Mouse (Mus musculus): ENCODE results near the gene Lrp11.
A peak's percentile ranks its signal among the peaks of the same experiment; 100 is the strongest.
"Not testable (repeated sequence)": the region's sequence is repeated elsewhere in the genome, so short reads cannot be mapped to it uniquely, and the experiment has no call there.

The Lrp11 gene

DNA sequence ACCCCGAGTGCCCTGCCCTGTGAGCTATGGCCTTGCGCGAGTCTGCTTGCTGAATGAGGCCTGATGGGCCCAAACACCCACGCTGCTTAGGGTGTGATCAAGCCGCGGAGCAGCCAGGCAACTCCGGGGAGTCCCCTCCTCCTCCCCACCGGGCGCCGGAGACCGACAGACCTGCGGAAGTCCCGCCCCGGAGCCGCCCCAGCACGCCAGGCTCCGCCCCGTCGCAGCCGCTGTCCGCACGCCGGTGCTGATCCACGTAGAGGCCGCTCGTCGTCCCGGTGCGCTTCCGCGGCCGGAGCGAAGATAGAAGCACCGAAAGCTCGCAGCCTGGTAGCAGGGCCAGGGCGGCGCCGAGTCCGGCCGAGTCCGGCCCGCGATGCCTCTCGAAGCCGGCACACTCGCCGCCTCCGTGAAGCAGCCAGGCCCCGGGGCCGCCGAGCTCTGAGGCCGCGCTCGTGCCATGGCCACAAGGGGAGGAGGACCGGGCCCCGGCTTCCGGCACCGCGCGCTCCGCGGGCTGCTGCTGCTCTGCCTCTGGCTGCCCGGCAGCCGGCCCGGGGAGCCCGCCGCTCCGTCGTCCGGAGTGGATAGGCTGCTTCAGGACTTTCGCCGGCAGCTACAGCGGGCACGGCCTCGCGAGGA, at the start of gene Lrp11:
Lrp11 (plus strand) TSS at position 209 of the 642 bp plus-strand sequence.
- DNase-seq, result peak; percentile 94

DNA sequence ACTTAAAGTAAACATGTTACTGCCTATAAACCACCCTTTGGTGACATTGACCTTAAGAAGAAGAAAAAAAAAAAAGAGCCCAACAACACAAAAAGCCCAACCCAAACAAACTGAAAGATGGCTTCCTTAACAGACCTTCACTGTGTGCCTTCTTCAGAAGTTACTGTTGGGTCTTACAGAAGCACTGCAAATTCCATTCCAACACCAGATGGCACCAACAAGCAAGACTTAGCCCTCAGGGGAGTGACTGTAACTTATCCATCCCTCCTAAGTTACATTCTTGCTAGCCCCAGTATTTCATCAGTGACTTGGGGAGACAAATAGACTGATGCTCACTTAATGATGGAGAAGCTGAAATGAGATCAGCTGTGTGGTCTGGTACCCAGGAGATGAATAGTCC, 11.6 kb upstream of the Lrp11 start:
- DNase-seq, result peak; percentile 23

DNA sequence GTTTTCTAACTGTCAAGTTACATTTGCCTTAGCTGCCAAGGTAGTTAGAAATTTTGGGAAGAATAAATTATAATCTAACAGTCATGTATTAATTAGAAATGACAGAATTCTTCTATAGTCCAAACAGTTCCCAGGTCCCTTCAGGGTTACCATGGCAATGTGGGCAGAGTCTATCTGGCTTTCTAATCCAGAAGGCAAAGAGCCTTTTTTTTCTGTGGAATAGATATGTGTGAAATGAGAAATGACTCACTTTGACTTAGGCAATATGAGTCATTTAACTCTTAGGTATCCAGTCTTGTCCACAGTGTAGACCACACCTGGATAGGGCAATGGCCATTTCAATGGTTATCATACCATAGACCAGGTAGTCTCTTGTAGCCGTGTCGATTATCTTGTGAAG, 8.2 kb upstream of the Lrp11 start:
- DNase-seq, result no peak

DNA sequence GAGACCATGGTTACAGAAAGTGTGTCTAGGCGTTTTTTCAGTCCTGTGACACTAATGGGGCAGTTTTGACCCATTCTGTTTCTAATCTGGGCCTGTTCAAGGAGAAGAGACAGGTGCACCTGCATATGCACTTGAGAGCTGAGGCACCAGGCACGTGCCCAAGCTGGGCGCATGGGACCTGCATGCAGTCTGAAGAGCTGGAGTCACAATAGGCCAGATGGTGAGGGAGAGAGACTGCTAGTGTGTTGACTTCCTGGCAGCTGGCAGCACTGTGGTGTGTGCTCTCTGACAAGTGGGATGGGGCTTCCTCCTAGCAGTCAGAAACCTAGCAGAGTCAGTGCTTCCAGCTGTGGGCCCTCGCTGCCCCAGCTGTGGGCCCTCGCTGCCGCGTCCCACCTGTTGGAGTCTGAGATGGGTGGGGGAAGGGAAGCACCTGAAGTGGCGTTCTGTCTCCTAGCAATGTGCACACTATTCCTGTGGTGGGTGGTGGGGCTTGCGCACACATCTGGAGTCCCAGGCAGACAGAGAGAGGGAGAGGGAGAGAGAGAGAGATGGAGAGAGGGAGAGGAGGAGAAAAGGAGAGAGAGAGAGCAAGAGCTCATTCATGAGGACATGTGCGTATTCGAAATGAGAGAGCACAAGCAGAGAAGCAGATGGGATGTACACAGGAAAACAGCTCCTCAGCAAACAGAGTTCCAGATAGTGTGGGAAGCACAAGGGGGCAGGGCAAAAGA, 7.3 kb upstream of the Lrp11 start:
- DNase-seq, result no peak

DNA sequence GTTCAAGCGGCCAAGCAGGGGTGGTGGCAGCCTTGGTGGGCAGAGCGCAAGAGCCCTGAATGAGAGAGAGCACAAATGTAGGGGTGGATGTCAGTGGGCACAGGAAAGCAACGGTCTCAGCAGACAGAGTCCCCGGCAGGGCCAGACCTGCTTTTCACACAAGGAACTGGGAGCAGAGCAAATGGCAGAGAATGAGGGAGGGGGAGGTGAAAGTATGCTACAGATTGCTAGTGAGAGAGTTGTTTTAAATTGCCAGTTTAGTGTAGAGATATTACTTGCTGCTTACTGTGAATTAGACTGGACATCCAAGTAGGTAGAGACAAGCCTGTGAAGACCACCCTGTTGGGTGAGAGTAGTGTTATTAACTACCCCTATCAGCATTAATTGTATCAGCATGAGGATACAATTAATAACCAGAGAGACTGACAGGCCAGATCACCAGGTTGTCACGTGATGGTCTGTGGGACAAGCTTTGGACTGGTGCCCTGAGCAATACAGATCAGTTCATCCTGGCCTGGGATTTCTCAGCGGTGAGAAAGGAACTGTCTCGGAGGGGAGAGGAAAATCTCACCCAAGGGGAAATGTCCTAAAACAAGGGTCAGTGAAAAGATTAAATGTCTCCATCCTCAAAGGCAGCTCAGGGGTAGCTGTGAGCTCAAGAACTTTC, 6.6 kb upstream of the Lrp11 start:
- DNase-seq, result no peak

DNA sequence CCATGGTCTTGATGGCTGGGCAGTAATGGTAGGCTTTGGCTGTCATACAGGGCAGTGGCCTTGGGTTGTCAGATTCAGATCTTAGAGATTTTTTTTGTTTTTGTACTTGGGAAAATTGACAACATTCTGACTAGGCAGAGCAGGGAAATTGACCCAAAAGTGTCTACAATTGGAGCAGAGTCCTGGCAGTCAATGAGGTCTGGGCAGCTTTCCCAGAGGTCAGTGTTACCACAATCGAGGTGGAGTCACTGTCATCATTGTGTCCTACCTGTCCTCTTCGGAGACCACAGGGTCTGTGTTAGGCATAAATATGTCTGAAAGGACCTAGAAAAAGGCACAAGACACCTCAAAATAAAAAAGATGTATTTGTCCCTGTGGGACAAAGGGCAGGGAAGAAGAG, 2.8 kb upstream of the Lrp11 start:
- DNase-seq, result no peak

DNA sequence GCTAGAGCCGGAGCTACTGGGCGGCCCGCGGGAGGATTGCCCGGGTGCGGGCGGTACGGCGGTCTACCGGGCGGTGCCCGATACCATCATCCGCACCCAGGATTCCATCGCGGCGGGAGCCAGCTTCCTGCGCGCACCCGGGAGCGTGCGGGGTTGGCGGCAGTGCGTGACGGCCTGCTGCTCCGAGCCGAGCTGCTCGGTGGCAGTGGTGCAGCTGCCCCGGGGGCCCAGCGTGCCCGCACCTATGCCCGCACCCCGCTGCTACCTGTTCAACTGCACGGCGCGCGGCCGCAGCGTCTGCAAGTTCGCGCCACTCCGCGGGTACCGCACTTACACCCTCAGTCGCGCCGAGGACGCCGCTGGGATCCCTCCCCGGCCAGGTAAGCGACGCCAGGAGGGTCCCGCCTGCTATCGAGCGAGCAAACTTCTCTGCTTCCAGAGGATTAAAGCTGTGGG, 662 bp downstream of the Lrp11 start:
- DNase-seq, result no peak

DNA sequence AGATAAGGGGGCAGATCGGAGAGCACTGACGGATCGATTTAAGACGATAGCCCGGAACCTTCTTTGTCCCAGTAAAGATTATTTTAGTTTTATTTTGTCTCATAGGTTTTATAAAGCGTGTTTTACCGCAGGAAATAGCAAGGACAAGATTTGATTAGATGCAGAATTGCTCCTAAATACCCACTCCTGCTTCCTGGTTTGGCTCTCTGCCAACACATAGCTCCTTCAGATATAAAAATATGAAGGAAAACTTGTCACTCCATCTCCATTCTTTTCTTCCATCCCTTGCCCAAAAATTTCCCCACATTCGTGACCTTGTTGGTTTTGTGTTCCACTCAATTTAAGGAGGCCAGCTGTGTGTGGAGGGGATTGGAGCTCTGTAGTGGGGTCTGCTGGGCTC, 1.2 kb downstream of the Lrp11 start:
- DNase-seq, result no peak

DNA sequence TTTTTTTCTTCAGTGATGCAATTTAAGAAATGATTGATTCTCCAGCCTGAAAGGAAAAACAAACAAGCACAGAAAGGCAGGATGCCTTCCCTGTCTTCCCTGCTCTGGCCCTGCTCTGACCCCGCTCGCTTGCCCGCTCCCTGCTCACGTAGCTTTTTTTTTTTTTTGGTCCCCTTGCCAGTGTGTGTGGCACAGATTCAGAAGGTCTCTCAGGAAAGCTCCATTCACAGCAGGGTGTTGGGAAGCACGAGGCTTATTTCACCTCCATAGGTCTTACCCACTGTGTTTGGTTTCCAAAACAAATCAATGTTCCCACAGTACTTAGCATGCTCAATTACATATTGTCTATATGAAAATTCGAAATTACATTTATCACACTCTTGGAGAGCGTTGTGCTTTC, 5.2 kb downstream of the Lrp11 start:
- DNase-seq, result no peak

DNA sequence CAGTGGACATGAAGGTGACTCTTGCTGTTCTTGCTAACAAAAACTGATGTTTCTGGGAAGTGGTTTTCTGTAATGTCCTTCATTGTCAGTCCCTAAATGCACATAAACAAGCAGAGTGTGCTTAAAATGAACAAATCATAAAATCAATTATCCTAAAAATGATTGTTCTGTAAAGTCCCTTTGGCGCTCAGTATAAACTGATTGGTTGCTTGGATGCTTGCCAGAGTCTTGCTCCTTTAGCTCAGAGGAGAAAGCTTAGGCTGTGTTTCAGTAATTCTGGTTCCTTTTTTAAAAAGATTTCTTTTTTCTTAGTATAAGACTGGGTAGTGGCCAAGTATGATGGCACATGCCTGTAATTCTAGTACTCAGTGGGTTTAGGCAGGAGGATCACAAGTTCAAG, 6.7 kb downstream of the Lrp11 start:
- DNase-seq, result no peak

DNA sequence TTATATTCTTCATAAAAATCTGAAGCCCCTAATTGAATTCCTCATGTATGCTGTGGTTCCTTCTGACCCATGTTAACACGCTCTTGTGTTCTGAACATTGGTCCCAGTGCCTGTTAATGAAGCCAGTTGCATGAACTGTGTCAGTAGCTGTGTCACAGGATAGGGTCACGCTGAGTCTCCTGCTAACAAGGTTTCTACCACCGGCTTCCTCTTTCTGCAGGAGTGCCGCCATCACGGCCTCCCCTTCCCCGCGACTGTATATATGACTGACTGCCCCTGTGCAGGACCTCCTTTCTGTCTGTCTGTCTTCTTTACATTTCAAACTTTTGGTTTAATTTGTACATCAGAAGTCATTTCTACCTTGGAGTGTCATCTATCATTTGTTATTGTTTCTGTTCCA, 8.6 kb downstream of the Lrp11 start:
- DNase-seq, result no peak

DNA sequence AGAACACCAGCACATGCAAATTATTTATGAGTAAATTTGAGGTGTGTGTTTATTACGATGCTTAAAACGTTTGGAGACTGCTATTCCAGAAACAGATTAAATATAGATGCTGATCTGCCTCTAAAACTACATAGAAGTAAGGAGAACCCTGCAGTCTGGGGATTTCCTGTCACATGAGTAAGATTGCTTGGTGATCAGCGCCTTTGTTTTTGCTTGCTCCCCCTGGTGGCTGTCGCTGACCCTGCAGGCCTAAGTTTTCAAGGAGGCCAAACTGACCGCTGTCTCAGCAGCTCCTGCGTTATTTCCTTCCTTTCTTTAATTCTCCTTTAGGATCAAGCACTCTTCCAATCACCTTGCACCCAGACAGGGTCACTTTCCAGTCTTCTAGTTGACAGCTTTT, 11.0 kb downstream of the Lrp11 start:
- peak; percentile 80 for DNase-seq

DNA sequence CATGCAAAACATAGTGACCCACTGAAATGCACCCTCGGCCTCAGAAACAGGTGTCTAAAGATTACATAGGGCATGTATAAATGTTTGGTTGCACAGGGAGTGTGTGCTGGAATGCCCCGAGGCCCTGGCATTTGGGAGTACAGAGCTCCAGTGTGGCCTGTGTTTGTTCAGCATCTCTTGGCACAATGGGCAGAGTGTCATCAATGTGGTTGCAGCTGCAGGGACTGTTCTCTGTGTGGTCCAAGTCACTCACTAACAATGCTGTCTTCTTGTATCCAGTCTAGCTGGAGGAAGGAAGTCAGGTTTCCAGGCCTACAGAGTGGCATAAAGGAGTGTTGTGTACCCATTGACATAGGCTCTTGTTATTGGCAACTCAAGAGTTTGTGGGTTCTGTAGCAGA, 15.6 kb downstream of the Lrp11 start:
- no peak for DNase-seq

DNA sequence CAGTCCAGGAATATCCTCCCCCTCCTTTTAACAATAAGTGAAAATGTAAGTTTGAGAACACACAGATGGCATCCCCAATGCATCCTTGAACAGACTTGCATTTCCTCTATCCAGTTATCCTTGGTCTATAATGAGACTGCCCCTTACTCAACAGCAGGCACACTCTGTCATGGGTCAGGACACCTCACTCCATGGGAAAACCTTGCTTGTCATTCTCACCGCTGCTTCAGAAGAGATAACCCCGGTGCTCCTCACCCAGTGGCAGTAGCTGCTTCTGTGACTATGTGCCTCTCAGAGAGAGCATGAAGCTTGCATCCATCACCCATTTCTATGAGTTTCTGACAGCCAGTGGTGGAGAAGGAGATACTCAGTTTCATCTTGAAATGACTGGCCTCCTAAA, 16.8 kb downstream of the Lrp11 start:
- DNase-seq, result no peak

DNA sequence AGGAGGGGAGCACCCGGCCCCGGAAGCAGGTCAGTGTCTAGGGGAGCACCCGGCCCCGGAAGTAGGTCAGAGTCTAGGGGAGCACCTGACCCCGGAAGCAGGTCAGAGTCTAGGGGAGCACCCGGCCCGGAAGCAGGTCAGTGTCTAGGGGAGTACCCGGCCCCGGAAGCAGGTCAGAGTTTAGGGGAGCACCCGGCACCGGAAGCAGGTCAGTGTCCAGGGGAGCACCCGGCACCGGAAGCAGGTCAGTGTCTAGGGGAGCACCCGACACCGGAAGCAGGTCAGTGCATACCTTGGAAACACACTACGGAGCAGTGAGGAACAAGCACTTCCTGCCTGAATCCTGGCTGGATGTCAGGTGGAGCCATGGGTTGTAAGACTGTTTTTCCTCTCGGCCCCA, 19.0 kb downstream of the Lrp11 start:
- DNase-seq, result no peak

DNA sequence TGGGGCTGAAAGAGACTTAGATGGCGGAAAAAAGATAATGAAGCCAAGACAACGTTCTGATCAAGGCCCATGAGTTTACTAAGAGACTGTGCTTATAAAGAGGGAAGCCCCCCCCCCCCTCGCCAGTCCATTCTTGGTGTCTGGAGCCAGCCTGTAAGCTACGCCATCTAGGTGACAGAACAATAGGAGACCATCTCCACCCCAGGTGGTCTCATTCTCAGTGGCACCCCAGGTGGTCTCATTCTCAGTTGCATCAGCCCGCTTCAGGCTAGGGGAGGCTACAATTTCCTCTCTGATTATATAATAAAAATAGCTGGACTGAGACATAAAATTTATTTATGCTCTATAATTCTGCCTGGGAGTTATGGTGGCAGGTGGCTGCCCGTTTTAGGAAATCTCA, 22.0 kb downstream of the Lrp11 start:
- no peak for DNase-seq

DNA sequence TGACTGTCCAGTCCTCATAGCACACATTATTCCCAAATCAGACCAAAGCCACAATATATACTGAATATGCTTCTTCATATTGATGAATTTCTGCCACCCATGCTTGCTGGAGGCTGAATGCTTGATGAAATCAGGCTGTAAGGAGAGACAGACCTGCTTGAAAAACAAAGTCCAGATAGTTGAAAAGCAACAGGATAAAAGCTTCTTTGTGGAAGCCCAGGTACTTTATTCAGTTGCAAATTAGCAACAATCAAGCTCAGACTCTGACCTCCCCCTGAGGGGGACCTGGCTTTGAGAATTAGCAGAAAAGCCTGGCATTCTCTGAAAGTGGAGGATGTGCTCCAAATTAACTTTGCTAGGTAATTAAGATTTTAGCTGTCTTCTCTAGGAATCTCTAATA, 22.6 kb downstream of the Lrp11 start:
- not testable (repeated sequence) for DNase-seq

DNA sequence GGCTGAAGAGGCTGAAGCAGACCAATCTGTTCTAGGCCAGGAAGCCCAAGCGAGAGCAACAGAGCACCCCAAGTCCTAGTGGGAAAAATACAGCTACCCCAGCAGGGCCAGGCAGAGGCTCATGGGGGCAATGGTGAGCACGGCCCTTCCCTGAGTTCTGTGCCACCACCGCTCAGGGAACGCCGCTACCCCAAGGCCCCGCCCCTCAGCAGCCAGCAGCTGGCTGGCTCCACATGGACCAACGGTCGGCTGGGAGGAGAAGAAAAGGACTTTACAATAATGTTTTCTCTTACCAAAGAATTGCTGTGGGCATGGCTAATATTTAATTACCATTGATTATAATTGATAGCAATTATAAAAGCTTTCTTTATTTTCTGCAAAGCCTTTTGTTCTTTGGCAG, 25.2 kb downstream of the Lrp11 start:
- DNase-seq, result no peak

DNA sequence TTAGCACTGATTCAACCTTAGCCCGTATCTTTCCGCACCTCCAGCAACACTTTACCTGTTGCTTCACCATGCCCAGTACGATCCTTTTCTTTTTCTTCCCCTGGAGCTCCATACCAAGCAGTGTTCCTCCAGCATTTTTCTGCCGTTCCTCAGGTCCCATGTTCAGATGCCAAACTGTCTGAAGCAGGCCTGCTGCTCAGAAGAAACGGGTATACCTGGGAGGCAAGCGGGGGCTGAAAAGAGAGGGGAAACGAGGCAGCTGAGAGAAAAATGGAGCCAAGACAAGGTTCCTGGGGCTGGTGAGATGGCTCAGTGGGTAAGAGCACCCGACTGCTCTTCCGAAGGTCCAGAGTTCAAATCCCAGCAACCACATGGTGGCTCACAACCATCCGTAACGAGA, 27.5 kb downstream of the Lrp11 start:
- not testable (repeated sequence) for DNase-seq

DNA sequence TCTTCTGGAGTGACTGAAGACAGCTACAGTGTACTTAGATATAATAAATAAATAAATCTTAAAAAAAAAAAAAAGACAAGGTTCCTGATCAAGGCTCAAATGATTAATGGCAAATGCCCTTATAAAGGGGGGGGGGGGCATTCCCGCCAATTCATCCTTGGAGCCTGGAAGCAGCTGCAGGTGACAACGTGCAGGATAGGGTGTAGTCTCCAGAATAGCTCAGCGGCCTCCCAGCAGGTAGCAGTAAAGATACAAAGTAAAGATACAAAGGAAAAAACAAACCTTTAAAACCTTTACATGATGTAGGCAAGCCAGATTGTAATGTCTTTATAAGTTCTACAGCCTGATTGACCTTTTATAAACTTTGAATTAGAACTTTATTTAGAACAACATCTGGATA, 28.0 kb downstream of the Lrp11 start:
- not testable (repeated sequence) for DNase-seq

DNA sequence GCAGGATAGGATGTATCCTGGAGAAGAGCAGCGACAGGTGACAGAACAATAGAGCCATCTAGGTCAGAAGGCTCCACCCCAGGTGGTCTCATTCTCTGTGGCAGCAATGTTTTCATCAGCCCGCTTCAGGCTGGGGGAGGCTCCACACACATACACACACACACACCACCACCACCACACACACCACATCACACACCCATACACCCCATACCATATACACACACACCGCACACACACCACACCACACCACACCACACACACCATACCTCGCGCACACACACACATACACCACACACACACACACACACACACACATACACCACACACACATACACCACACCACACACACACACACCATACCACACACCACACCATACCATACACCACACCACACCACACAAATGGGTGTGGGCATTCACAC, 30.2 kb downstream of the Lrp11 start:
- no peak for DNase-seq

DNA sequence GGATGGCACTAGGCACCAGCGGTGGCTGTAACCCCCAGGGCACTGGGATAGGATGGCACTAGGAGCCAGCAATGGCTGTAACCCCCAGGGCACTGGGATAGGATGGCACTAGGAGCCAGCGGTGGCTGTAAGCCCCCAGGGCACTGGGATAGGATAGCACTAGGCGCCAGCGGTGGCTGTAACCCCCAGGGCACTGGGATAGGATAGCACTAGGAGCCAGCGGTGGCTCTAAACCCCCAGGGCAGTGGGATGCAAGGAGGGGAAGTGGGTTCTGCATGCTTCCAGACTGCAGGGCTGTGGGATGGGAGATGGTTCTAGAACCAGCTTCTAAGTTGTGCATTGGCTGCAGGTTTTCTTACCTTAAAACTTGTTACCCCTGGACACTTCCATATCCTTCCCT, 31.1 kb downstream of the Lrp11 start:
- DNase-seq, result no peak

DNA sequence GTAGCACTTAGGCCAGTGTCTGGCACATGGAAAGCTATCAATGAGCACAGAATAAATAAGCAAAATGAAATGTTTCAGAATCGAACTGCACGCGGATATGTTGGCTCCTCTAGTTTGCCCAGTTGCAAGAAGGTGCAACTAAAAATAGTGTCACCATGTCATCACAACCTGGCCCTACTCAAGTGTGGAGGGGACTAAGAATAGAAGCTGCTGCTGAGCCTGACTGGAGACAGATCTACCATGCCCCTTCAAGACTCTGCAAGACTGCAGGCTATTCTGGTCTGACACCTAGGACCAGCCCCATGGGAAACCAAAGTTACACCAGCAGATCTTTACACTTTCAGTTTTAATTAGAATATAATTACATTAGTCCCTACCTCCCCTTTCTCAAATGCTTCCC, 32.8 kb downstream of the Lrp11 start:
- no peak for DNase-seq

DNA sequence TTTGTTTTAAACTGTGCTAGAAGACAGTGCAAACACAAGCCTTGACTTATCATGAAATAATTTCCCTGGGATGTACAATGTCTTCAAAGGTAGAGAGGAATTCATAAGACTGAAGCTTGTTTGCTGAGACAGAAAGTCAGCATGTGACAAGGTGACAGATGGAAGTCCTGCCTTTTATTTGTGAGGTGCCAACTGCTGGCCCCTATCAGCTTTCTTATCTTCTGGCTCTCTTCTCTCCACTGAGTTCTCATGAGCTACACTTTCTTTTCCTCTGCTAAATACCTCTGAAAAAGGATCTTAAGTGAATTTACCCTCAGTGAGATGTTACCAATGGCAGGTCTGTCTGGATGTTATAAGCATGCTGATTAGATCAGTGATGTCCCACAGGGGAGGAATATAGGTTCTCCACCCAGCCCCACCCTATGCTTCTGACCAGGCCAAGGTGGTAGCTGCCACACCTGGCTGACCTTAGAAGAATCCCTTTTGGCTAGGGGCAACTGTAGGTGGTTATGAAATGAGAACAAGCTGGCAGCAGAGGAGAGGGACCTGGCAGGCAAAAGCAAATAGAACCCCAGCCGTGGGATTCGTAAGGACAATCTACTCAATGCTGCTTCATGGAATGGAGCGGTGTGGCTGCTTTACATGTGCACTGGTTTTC, 34.4 kb downstream of the Lrp11 start:
- no peak for DNase-seq

All from kidney, postnatal 14 days (tissue).